Mouse (Mus musculus): Measurements from ENCODE around the gene Etv6. TPM values are rescaled to one million over a fixed set of nuclear protein-coding genes. Genes with fewer than 3 reads are reported as not detected.

Gene Etv6
- total and polyA plus RNA-seq, 2 experiments from 2014 or later = 4.0 to 9.1 TPM

DNA sequence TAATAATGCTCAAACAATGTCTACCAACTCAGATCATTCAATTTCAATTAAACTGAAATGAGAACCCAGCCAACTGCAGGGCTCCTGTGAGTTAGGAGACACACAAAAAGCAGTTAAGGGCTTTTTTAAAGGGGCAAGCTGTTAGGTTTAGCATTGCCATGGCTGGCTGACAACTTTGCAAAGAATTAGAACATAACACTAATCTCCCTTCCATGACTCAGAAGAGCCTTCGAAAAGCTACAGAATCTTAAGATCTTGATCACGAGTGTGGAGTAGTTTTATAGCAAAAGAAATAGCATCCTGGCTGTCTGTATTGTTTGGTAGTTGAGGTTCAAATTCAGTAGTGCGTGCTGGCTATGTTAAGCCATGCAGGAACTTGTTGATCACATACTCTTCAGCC lies 182.9 kb downstream of the Etv6 start:
- Histone ChIP-seq H3K27me3 (ENCODE audit: insufficient read depth, low read length) (no peaks in the 10 kb centered on the region), H3K4me2 (ENCODE audit: low read depth, low read length) (no peak overlapping the region), H3K4me3 (ENCODE audit: low read length) (no peak overlapping the region), H3K9me3 (ENCODE audit: low read length) (no peaks in the 10 kb centered on the region), H3K36me3 (ENCODE audit: insufficient read depth, low read length) (no peaks in the 10 kb centered on the region), H3K4me1 (ENCODE audit: insufficient read depth, low read length) (peaks cover 9% of the 10 kb centered on the region; the same call in 1 of the 2 replicates), H3K9ac (replicated peaks; ENCODE audit: low read length) (no peak overlapping the region), H3K27ac (no peak overlapping the region)
- 83% methylated on average over 3 of the region's 3 CpGs for WGBS
- no peak for TF ChIP-seq CTCF (IDR thresholded peaks at IDR 0.05; ENCODE audit: low read depth)
- ATAC-seq = no peak
- no peak for DNase-seq (ENCODE audit: low spot score)

DNA sequence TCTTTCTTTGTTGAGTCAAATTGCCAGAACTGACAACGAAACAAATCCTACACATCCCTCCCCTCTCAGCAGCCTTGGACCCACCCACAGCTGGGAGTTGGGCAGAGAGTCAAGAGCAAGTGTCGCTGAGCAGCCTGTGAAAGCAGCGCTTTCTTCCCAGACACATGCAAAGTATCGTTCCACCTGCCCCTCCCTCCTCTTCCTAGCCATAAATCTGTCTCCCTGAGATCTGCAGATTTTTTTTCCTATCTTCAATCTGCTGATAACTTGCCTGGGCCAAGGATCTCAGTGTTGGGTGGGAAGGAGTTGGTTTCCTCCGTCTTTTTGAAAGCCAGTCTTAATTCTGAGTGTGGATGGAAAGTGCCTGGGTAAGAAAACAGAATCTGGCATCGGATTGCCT lies 183.9 kb downstream of the Etv6 start:
- ATAC-seq (peak; percentile 67), DNase-seq (ENCODE audit: low spot score) (peak; percentile 70)
- Histone ChIP-seq H3K4me1 (ENCODE audit: insufficient read depth, low read length) (peaks cover 9% of the 10 kb centered on the region; the same call in 1 of the 2 replicates), H3K9me3 (ENCODE audit: low read length) (no peaks in the 10 kb centered on the region), H3K27ac (no peak overlapping the region; the same call in 1 of the 2 replicates), H3K9ac (replicated peaks; ENCODE audit: low read length) (no peak overlapping the region), H3K4me2 (ENCODE audit: low read depth, low read length) (peak overlapping the region; percentile 8), H3K4me3 (ENCODE audit: low read length) (no peak overlapping the region), H3K36me3 (ENCODE audit: insufficient read depth, low read length) (no peaks in the 10 kb centered on the region), H3K27me3 (ENCODE audit: insufficient read depth, low read length) (no peaks in the 10 kb centered on the region)
- no peak for TF ChIP-seq CTCF (IDR thresholded peaks at IDR 0.05; ENCODE audit: low read depth)
- 22% methylated on average over 6 of the region's 6 CpGs for WGBS

- ATAC-seq (peak; percentile 41; the same call in 1 of the 2 replicates), DNase-seq (ENCODE audit: low spot score) (peak; percentile 10)
- peak overlapping the region; percentile 5; the same call in 1 of the 2 replicates for H3K4me2 ChIP-seq (ENCODE audit: low read depth, low read length)
- H3K9ac ChIP-seq (replicated peaks; ENCODE audit: low read length) = 0 out of 2 replicates have a peak overlapping the region, but pooled peaks have one; percentile 17
- TF ChIP-seq CTCF (IDR thresholded peaks at IDR 0.05; ENCODE audit: low read depth) = no peak
- H3K27me3 ChIP-seq (ENCODE audit: insufficient read depth, low read length) = no peaks in the 10 kb centered on the region
- 62% methylated on average over 13 of the region's 13 CpGs for WGBS
- H3K9me3 ChIP-seq (ENCODE audit: low read length) = no peaks in the 10 kb centered on the region
- H3K36me3 ChIP-seq (ENCODE audit: insufficient read depth, low read length) = no peaks in the 10 kb centered on the region
- H3K4me1 ChIP-seq (ENCODE audit: insufficient read depth, low read length) = peaks cover 9% of the 10 kb centered on the region; the same call in 1 of the 2 replicates
- H3K27ac ChIP-seq = no peak overlapping the region
- no peak overlapping the region for H3K4me3 ChIP-seq (ENCODE audit: low read length)
Observed at GRCm38 (mm10) chr6:134220209-134220777, 184.8 kb downstream of the Etv6 start.

DNA sequence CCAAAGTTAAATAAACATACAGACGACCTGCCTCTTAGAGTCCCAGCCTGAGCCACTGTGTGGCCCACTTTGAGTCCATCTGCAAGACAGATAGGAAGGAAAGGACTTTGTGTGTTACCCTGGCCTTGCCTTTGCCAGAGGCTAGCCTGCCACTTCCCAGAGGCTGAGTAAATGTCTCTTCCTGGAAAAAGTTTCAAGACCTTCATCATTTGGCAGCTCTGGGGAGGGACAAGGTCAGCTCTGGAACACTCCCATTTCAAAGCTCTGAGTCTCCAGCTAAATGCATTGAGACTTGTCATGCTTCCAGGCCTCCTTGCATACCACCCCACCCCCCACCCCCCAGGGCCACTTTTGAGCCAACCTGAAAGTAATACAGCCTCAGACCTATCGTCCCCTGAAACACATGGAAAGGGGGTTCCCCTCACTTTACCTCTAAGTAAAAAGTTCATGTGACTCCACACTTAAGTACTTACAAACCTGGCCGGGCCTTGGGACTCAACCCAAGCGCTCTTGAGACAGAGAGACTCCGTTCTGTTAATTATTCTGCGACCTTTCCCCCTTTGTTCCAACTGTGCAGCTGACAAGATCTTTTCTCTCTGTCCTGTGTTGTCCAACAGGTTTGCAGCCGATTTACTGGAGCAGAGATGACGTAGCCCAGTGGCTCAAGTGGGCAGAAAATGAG lies 186.9 kb downstream of the Etv6 start:
- H3K36me3 ChIP-seq (ENCODE audit: insufficient read depth, low read length) = no peaks in the 10 kb centered on the region
- H3K4me2 ChIP-seq (ENCODE audit: low read depth, low read length) = no peak overlapping the region
- 30% methylated on average over 8 of the region's 8 CpGs for WGBS
- H3K9me3 ChIP-seq (ENCODE audit: low read length) = no peaks in the 10 kb centered on the region
- DNase-seq (ENCODE audit: low spot score) (no peak), ATAC-seq (no peak)
- TF ChIP-seq CTCF (IDR thresholded peaks at IDR 0.05; ENCODE audit: low read depth) = no peak
- H3K9ac ChIP-seq (replicated peaks; ENCODE audit: low read length) = no peak overlapping the region
- peaks cover 9% of the 10 kb centered on the region; the same call in 1 of the 2 replicates for H3K4me1 ChIP-seq (ENCODE audit: insufficient read depth, low read length)
- H3K27me3 ChIP-seq (ENCODE audit: insufficient read depth, low read length) = no peaks in the 10 kb centered on the region
- H3K27ac ChIP-seq = no peak overlapping the region
- H3K4me3 ChIP-seq (ENCODE audit: low read length) = no peak overlapping the region

DNA sequence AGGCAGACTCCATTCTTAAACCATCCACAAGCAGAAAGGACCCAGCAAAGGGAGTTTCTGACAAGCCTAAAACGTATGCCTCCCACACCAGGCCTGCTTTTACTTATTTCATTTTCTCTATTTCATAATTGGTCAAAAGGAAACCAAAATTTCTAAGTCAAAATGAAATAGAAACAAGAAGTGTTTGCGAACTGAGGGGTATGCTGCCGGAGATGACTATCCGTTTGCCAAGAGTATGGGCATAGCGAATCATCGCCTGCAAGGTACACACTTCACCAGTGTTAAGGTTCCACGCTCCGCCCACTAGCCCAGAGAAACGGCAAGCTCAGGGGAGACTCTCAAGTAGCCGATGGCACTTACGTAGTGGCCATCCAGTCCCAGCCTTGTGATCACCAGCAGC lies 190.1 kb downstream of the Etv6 start:
- H3K36me3 ChIP-seq (ENCODE audit: insufficient read depth, low read length) = no peaks in the 10 kb centered on the region
- no peaks in the 10 kb centered on the region for H3K9me3 ChIP-seq (ENCODE audit: low read length)
- H3K9ac ChIP-seq (replicated peaks; ENCODE audit: low read length) = no peak overlapping the region
- TF ChIP-seq CTCF (IDR thresholded peaks at IDR 0.05; ENCODE audit: low read depth) = no peak
- 96% methylated on average over 11 of the region's 11 CpGs for WGBS
- H3K4me3 ChIP-seq (ENCODE audit: low read length) = no peak overlapping the region
- no peak overlapping the region for H3K27ac ChIP-seq
- no peaks in the 10 kb centered on the region for H3K27me3 ChIP-seq (ENCODE audit: insufficient read depth, low read length)
- no peak overlapping the region for H3K4me2 ChIP-seq (ENCODE audit: low read depth, low read length)
- DNase-seq (ENCODE audit: low spot score) (no peak), ATAC-seq (no peak)
- no peaks in the 10 kb centered on the region for H3K4me1 ChIP-seq (ENCODE audit: insufficient read depth, low read length)

DNA sequence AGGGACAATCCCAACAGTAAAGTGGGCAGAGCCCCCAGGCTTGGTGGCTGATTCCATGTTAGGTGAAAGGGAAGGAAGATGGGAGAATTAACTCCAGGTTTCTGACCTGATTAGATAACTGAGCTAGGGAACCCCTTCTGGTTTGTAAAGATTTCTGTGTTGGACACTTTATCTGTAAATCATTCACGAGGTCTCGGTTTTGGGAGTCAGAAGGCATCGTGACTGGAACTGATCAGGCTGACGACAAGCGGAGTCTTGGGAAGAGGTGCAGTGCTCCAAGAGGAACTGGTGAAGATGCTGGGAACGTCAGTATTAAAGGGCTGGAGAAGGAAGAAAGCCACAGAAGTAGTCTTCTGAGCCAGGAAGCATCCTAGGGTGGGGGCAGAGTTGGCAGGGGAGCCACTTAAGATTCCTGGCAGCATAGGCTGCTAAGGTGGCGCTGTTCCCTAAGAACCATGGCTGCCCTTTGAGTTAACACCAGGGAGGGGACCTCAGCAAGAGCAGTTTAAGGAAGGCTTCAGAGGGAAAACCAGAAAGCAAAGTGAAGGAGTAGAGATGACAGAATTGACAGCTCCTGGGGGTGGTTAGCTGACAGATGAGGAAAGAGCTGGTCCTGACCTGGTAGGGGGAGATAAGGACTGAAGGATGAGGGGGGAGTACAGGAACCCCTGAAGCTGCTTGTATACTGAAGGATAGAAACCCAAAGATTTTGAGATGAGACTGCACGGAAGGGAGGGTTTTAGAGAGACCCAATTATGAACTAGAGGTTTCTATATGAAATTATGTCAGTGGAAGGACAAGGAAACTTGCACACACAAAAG lies 191.1 kb downstream of the Etv6 start:
- H3K9me3 ChIP-seq (ENCODE audit: low read length) = no peaks in the 10 kb centered on the region
- DNase-seq (ENCODE audit: low spot score) = peak; percentile 10
- TF ChIP-seq CTCF (IDR thresholded peaks at IDR 0.05; ENCODE audit: low read depth) = peak; percentile 25; the same call in 1 of the 2 replicates
- H3K27ac ChIP-seq = no peak overlapping the region
- 81% methylated on average over 8 of the region's 8 CpGs for WGBS
- no peak overlapping the region for H3K4me3 ChIP-seq (ENCODE audit: low read length)
- H3K36me3 ChIP-seq (ENCODE audit: insufficient read depth, low read length) = no peaks in the 10 kb centered on the region
- H3K27me3 ChIP-seq (ENCODE audit: insufficient read depth, low read length) = no peaks in the 10 kb centered on the region
- no peaks in the 10 kb centered on the region for H3K4me1 ChIP-seq (ENCODE audit: insufficient read depth, low read length)
- ATAC-seq = no peak
- no peak overlapping the region for H3K9ac ChIP-seq (replicated peaks; ENCODE audit: low read length)
- H3K4me2 ChIP-seq (ENCODE audit: low read depth, low read length) = no peak overlapping the region
